Mouse (Mus musculus): Measurements from ENCODE around the gene Gm21885.

- no peak for TF ChIP-seq GATA1 (IDR thresholded peaks at IDR 0.05; ENCODE audit: low read length)
- TF ChIP-seq TAL1 (IDR thresholded peaks at IDR 0.05; ENCODE audit: low read length): no peak
These were observed 618 bp downstream of the Gm21885 start for GRCm38 (mm10) chr11:94282291-94282690.
